Mouse (Mus musculus) splenic B cell, adult 2 months (primary cell): ENCODE measurements around the gene Vegfb.
A peak's percentile ranks its signal among the peaks of the same experiment; 100 is the strongest.

Source experiments
- DNase-seq: peaks from one replicate; pipeline ENCODE4 v3.0.0-alpha.2; 2011; ENCODE audit warnings: low read depth, low spot score
- H3K27me3 ChIP-seq: 2 replicates; pipeline ENCODE4 v1.6.1; 2012; ENCODE audit warnings: mild to moderate bottlenecking, low read length, moderate library complexity, mixed read lengths; ENCODE audit not compliant: control insufficient read depth, poor library complexity, insufficient read depth, severe bottlenecking
- H3K36me3 ChIP-seq: 2 replicates; pipeline ENCODE4 v1.6.1; 2012; ENCODE audit warnings: mild to moderate bottlenecking, low read length, moderate library complexity, mixed read lengths; ENCODE audit not compliant: control insufficient read depth, poor library complexity, insufficient read depth, severe bottlenecking

Gene Vegfb

DNA sequence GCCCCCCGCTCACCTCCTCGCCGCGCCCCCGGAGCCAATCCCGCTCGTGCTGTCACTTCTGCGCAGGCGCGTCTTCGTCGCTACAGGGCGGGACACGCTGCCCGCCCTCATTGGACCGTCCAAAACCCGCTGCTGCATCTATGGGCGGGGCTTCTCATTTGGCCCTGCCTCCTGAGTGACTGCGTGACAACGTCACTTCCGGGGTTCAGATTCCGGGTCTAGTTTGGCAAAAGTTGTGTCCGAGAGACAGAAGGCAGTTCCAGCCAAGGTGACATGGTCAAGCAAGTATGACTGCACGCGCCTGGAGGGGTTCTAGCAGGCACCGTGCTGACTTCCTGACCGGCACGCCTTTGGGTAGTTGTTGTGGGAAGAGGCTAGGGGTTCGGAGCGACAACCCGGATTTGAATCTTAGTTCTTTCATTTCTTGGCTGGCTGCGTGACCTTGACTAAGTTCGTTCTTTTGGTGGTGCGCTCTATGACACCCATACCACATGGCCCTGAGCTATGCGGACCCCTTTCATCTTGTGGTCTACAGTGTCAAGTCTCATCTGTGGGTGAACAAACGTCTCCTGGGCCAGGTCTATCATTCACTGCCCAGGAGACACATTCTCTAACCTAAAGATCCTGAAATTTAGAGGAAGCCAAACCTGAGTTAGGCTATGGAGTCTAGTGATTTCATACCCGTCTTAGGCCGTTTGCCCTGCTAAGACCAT, 6.9 kb downstream of the Vegfb start, which contains the start of gene Fkbp2:
Gene Fkbp2, minus strand, starts transcription at position 121 of the 713 bp plus-strand sequence.
- no peaks in the 10 kb centered on the region for H3K27me3 ChIP-seq
- peak; percentile 99 for DNase-seq
- peaks cover 1% of the 10 kb centered on the region for H3K36me3 ChIP-seq

- Histone ChIP-seq H3K27me3 (no peaks in the 10 kb centered on the region), H3K36me3 (peaks cover 1% of the 10 kb centered on the region)
- peak; percentile 100 for DNase-seq
Measured at GRCm38 (mm10) chr19:6979486-6980380, 7.7 kb downstream of the Vegfb start.

DNA sequence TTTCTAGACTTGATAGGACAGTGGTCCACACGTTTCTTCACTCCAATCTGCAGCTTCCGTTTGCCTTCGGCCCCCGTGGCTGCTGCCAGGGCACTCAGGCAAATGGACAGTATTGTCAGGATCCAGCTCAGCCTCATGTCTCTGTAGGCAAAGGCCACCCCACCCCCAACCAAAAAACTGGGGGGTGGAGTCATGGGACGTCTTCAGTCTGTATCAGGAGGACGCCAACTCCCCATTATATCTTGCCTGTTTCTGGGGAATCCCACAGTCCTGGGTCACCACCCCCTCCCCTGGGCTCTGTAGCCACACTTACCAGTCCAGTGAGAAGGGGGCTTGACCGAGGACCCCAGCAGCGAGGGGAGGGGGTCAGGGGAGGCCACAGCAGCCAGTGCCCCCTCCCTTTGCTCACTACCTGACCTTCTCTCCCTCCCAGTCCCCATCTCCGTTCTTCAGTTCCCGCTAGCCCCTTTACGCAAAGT, 8.4 kb downstream of the Vegfb start:
- no peak for DNase-seq
- peaks cover 1% of the 10 kb centered on the region for H3K36me3 ChIP-seq
- H3K27me3 ChIP-seq, result no peaks in the 10 kb centered on the region

- H3K36me3 ChIP-seq, result peaks cover 1% of the 10 kb centered on the region; the same call in 1 of the 2 replicates
- H3K27me3 ChIP-seq, result no peaks in the 10 kb centered on the region
- DNase-seq, result no peak
Measured at GRCm38 (mm10) chr19:6978639-6978974, 8.8 kb downstream of the Vegfb start.

DNA sequence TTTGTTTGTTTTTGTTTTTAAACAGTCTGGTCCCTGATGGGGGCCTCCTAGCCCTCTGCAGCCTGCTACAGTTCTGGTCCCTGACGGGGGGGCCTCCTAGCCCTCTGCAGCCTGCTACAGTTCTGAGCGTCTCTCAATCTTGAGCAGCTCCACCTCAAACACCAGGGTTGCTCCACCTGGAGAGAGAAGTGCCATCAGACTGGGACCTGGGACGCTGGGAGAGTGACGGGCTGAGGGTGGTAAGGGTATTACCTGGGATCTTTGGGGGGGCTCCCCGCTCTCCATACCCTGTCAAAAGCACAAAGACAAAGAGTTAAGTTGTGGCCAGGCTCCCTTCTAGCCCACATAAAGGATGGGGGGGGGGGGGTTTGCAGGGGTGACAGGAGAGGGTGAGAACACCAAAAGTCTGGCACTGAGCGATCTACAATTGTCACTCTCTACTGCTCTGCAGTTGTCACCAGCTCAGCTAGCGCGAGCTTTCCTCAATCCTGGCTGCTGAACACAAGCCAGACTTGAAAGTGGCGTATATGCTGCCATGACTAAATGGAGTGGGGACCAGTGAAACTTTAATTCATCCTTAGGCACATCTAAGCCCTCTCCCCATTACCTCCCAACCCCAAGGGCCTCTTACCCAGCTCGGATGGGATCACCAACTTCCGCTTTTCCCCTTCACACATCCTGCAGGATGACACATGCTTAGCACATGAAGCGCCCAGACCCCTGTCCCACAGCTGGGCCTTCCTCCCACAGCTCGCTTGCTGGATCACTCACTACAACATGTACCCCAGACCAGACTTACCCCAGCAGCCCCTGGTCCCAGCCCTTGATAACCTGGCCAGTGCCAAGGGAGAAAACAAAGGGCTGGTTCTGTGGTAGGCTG, 9.5 kb downstream of the Vegfb start:
- no peaks in the 10 kb centered on the region for H3K27me3 ChIP-seq
- DNase-seq, result no peak

GRCm38 (mm10) chr19:6975537-6976521, 11.6 kb downstream of the Vegfb start, which contains the start of gene Plcb3:
Plcb3 (minus strand) TSS chr19:6976470.
- DNase-seq, result peak; percentile 60
- no peaks in the 10 kb centered on the region for H3K27me3 ChIP-seq
- H3K36me3 ChIP-seq, result 0 out of 2 replicates have a peak, but pooled peaks cover 1% of the 10 kb centered on the region

More for the DNA sequence above, 9.5 kb downstream of the Vegfb start:
- H3K36me3 ChIP-seq, result peaks cover 1% of the 10 kb centered on the region; the same call in 1 of the 2 replicates

DNA sequence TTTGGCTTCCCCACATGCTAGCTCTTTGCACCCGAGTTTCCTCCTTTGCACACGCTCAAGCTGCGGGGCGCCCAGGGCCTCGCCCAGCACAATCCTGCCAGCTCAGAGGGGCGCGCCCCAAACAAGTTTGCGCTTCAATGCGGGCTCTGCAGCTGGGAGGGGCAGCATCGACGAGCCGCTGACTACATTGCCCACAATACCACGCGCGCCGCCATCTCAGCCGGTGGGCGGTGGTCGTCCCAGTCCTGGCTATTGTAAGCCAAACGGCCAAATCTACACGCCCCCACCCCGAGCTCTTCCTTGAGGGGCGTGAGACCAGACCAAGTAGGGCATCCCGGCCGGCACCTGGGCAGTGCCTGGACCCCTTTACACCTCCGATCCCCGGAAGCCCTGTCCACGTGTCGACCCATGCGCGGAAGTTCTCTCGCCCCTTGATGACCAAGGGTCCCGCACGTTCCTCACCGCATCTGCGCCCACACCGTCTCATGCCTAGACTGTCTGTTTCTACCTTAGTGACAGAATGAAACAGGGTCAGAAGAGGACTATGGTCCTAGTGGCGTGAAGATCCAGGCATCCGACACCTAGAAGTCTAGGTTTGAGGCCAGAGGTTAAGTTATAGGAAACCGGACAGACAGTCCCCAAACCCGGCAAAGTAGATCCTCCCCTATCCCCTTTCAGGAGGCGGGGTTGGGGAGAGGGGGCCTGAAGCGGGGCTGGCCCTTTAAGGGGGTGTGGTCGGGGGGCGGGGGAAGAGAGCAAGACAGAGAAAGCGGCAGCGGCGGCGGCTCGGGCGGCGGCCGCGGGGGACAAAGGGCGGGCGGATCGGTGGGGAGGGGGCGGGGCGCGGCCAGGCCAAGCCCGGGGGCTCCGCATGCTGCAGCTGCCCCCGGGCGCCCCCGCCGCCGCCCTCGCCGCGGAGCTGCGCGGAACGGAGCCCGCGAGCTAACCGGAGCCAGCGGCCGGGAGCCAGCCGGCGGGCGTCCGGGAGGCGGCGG, 12.9 kb downstream of the Vegfb start, which contains the start of gene Ppp1r14b:
Gene Ppp1r14b, plus strand, starts transcription at position 758 of the 995 bp plus-strand sequence.
- DNase-seq, result peak; percentile 75
- H3K27me3 ChIP-seq, result no peaks in the 10 kb centered on the region; the same call in none of the 2 replicates
- 0 out of 2 replicates have a peak, but pooled peaks cover 1% of the 10 kb centered on the region for H3K36me3 ChIP-seq

DNA sequence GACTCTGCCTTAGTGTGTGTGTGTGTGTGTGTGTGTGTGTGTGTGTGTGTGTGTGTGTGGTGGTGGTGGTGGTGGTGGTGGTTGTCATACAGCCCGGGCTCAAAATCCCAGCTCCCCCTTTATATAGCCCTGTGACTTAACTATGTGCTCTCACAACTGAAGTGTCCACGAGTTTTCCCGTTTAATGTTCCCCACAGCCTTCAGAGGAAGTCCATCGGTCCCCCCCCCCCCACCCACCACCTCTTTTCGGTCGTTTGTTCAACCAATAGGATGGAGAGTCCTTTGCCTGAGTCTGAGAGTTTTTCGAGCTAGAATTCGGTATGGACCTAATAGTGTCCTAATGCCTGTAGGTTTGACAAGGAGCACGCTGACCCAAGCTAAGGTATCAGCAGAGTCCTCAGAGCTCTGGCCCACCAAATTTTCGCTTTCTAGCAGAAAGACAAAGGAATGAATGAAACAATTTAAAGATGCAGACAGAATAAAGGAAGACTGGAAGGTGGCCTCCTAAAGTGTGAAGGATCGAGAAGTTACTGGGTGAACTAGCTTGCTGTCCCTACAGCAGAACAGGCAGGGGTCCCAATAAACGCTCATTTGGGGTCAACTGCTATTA, 13.8 kb downstream of the Vegfb start:
- H3K36me3 ChIP-seq, result 0 out of 2 replicates have a peak, but pooled peaks cover 1% of the 10 kb centered on the region
- H3K27me3 ChIP-seq, result no peaks in the 10 kb centered on the region; the same call in none of the 2 replicates
- no peak for DNase-seq

DNA sequence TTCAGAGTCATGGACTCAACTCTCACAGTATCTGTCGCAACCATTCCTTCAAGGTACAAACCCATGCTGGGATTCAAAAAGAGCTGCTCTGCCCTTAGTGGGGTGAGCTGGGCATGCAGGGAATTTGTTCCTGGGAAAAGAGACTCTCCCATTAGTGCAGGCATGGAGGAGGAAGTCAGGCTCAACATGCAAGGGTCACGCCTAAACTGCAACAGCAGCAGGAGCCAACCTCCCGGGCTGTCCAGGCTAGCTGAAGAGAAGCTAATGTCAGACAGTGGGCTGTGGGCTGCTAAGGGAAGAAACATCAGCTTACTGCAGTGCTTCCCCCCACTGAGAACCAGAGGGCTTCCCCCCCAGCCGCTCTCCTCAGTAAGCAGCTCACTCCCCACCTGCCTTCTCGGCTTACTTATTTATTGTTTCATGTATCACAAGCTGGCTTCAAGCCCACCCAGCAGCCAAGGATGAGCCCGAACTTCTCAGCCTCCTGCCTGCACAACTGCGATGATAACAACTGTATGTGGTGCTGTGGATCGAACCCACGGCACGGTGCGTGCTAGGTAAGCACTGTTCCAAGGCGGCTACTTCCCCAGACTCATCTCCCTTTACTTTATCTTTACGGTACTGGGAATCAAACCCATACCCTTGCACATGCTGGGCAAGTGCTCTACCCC, 15.1 kb downstream of the Vegfb start:
- Histone ChIP-seq H3K36me3 (no peaks in the 10 kb centered on the region), H3K27me3 (no peaks in the 10 kb centered on the region; the same call in none of the 2 replicates)
- DNase-seq, result no peak

GRCm38 (mm10) chr19:6971644-6972043, 15.8 kb downstream of the Vegfb start:
- no peaks in the 10 kb centered on the region for H3K36me3 ChIP-seq
- no peaks in the 10 kb centered on the region; the same call in none of the 2 replicates for H3K27me3 ChIP-seq
- DNase-seq, result no peak

- H3K36me3 ChIP-seq, result no peaks in the 10 kb centered on the region
- H3K27me3 ChIP-seq, result no peaks in the 10 kb centered on the region; the same call in none of the 2 replicates
- DNase-seq, result no peak
Measured at GRCm38 (mm10) chr19:6970460-6971085, 16.9 kb downstream of the Vegfb start.
